Mouse (Mus musculus) right cerebral cortex, adult 18-20 months (tissue): ENCODE measurements at regions not wholly inside any gene's neighbourhood (a gene's known extent, or its start where the extent isn't known, plus 50 kb on each side); places are given as distances from the start of the nearest gene placed in this dataset.

ENCODE experiments used
- DNase-seq: peaks from one replicate; pipeline ENCODE4 v3.0.0; 2022; ENCODE audit warnings: mixed read lengths

- no peak for DNase-seq
These were observed 232.1 kb upstream of the 4930535I16Rik start for GRCm38 (mm10) chr4:124149771-124150451.

- DNase-seq = no peak
These were observed 231.2 kb upstream of the 4930535I16Rik start for GRCm38 (mm10) chr4:124149037-124149436.

GRCm38 (mm10) chr4:124147276-124147675, 229.5 kb upstream of the 4930535I16Rik start:
- DNase-seq = no peak

GRCm38 (mm10) chr4:124146135-124146534, 228.3 kb upstream of the 4930535I16Rik start:
- no peak for DNase-seq

GRCm38 (mm10) chr4:124143630-124144029, 225.8 kb upstream of the 4930535I16Rik start:
- no peak for DNase-seq

GRCm38 (mm10) chr4:124143226-124143625, 225.4 kb upstream of the 4930535I16Rik start:
- DNase-seq = peak; percentile 80

- peak; percentile 86 for DNase-seq
These were observed 224.3 kb upstream of the 4930535I16Rik start for GRCm38 (mm10) chr4:124142083-124142482.

GRCm38 (mm10) chr4:124135165-124135470, 217.3 kb upstream of the 4930535I16Rik start:
- DNase-seq = peak; percentile 26

GRCm38 (mm10) chr4:124134341-124135164, 216.7 kb upstream of the 4930535I16Rik start:
- no peak for DNase-seq

- DNase-seq = no peak
These were observed 213.1 kb upstream of the 4930535I16Rik start for GRCm38 (mm10) chr4:124130946-124131345.

GRCm38 (mm10) chr4:124126258-124126657, 208.4 kb upstream of the 4930535I16Rik start:
- DNase-seq = no peak

- DNase-seq = no peak
These were observed 202.5 kb upstream of the 4930535I16Rik start for GRCm38 (mm10) chr4:124120334-124120733.

GRCm38 (mm10) chr4:124113856-124114345, 196.1 kb upstream of the 4930535I16Rik start:
- no peak for DNase-seq

- no peak for DNase-seq
These were observed 192.9 kb upstream of the 4930535I16Rik start for GRCm38 (mm10) chr4:124110705-124111104.

- DNase-seq = no peak
These were observed 191.5 kb upstream of the 4930535I16Rik start for GRCm38 (mm10) chr4:124109371-124109770.

GRCm38 (mm10) chr4:124102684-124103083, 184.9 kb upstream of the 4930535I16Rik start:
- peak; percentile 6 for DNase-seq

GRCm38 (mm10) chr4:124086801-124087200, 169.0 kb upstream of the 4930535I16Rik start:
- no peak for DNase-seq

GRCm38 (mm10) chr4:124086254-124086653, 168.4 kb upstream of the 4930535I16Rik start:
- DNase-seq = no peak

GRCm38 (mm10) chr4:124079603-124080002, 161.8 kb upstream of the 4930535I16Rik start:
- DNase-seq = no peak

GRCm38 (mm10) chr4:124075551-124075950, 157.7 kb upstream of the 4930535I16Rik start:
- no peak for DNase-seq

- DNase-seq = no peak
These were observed 155.8 kb upstream of the 4930535I16Rik start for GRCm38 (mm10) chr4:124073646-124074045.

- no peak for DNase-seq
These were observed 146.8 kb upstream of the 4930535I16Rik start for GRCm38 (mm10) chr4:124064601-124065000.

- no peak for DNase-seq
These were observed 145.7 kb upstream of the 4930535I16Rik start for GRCm38 (mm10) chr4:124063269-124064100.
